Mouse (Mus musculus): Measurements from ENCODE around the gene Manba. TPM values are rescaled to one million over a fixed set of nuclear protein-coding genes. Genes with fewer than 3 reads are reported as not detected.

Gene Manba
- 3.9 TPM in 2 replicates for polyA plus RNA-seq (2014; fragmentation: Nextera tagmentation; extraction: Ambion mirVana)

GRCm38 (mm10) chr3:135485128-135485899, at the start of gene Manba:
TSS of gene Manba (plus strand) at chr3:135485611.
- peak within 1 kb of the TSS; percentile 88 for H3K4me2 ChIP-seq (ENCODE audit: low read depth, low read length)
- peak; percentile 66 for DNase-seq (ENCODE audit: low spot score)
- no peaks in the 10 kb centered on the region for H3K4me1 ChIP-seq (ENCODE audit: control insufficient read depth, insufficient read depth, low read length)
- H3K27me3 ChIP-seq (ENCODE audit: control insufficient read depth, insufficient read depth, low read length) = no peaks in the 10 kb centered on the region
- peak; percentile 88 for ATAC-seq (replicated peaks; ENCODE audit: insufficient number of reproducible peaks, low FRiP score, low TSS enrichment, low read depth)
- 2% methylated on average over 48 of the region's 48 CpGs for WGBS
- H3K36me3 ChIP-seq (replicated peaks; ENCODE audit: control insufficient read depth, insufficient read depth, low read depth, low read length) = no peaks in the 10 kb centered on the region
- H3K27ac ChIP-seq (replicated peaks; ENCODE audit: low read depth, low read length) = no peak within 1 kb of the TSS
- no peaks in the 10 kb centered on the region for H3K9me3 ChIP-seq (replicated peaks; ENCODE audit: control insufficient read depth, low read length)
- H3K4me3 ChIP-seq (ENCODE audit: low read depth, low read length) = peak within 1 kb of the TSS; percentile 50
- H3K9ac ChIP-seq (replicated peaks; ENCODE audit: low read length) = peak within 1 kb of the TSS; percentile 41

DNA sequence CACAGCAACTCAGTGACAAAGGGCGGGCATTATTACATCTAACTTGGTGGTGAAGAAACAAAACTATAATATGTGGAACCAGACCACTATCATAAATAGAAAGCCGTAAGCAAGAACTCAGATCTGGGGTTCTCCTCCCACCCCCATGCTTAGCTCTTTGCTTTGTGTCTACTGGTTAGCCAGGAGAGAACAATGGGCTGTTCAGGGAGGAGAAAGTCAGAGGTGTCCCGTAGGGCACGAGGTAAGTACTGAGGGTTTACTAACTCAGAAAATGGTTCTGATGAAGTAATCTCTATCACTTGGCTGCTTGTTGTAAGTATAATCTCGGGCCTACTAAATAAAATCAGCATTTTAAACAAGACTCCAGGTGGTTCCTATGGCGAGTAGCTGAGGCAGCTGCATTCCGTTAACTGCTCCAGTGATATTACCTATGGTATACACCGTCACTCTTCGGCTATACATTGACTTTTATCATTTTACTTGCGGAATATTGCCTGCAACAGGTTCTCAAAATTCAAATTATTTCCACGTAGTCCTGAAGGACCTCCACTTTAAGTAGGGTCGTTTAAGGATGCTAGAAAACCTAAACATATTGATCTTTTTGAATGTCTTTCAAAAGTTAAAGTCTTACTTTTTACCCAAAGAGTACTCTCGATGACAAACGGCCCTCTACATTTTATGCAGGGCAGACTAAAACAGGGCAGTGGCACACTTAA, 48.4 kb upstream of the Manba start:
- H3K27me3 ChIP-seq (ENCODE audit: control insufficient read depth, insufficient read depth, low read length) = no peaks in the 10 kb centered on the region
- no peaks in the 10 kb centered on the region for H3K4me1 ChIP-seq (ENCODE audit: control insufficient read depth, insufficient read depth, low read length)
- no peaks in the 10 kb centered on the region for H3K9me3 ChIP-seq (replicated peaks; ENCODE audit: control insufficient read depth, low read length)
- WGBS = 40% methylated on average over 14 of the region's 14 CpGs
- no peaks in the 10 kb centered on the region for H3K36me3 ChIP-seq (replicated peaks; ENCODE audit: control insufficient read depth, insufficient read depth, low read depth, low read length)
- ATAC-seq (replicated peaks; ENCODE audit: insufficient number of reproducible peaks, low FRiP score, low TSS enrichment, low read depth) (no peak), DNase-seq (ENCODE audit: low spot score) (no peak)
- peak overlapping the region; percentile 80 for H3K4me3 ChIP-seq (ENCODE audit: low read depth, low read length)
- peak overlapping the region; percentile 36 for H3K4me2 ChIP-seq (ENCODE audit: low read depth, low read length)
- H3K27ac ChIP-seq (replicated peaks; ENCODE audit: low read depth, low read length) = peak overlapping the region; percentile 29; the same call in 1 of the 2 replicates
- peak overlapping the region; percentile 61 for H3K9ac ChIP-seq (replicated peaks; ENCODE audit: low read length)

DNA sequence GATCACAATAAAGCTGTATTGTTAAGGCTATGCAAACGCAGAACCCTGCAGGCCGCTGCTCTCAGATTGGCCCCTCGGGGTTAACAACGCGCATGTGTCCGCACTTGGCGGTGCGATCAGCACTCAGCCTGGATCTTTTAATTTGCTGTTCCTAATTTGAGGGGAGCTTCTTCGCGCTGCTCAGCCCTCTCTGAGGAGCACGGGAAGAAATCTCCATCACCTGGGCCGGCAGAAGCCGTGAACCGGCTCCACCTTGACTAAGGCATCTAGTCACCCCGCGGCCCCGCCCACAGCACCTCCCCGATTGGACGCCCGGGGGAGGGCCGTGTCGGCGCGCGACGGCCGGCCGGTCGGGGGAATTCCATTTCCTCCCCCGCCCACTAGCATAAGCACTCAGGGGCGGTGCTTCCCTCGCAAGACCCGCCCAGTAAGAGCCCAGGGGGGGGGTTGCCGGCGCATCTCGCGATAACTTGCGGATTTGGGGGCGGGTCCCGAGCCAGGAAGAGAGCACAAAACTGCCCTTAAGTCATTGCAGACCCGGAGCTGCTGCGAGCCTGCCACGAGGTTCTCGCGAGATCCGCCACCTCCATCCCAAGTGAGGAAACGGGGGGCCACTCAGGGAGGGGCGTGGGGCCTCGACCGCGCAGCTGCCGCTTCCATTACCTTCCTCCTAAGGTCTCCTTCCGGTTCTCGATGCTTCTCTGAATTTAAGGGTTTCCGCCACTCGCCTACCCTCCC, 47.5 kb upstream of the Manba start, which contains the start of gene Ube2d3:
Gene Ube2d3, plus strand, starts transcription at position 392 of the 738 bp plus-strand sequence.
- Histone ChIP-seq H3K9me3 (replicated peaks; ENCODE audit: control insufficient read depth, low read length) (no peaks in the 10 kb centered on the region), H3K27ac (replicated peaks; ENCODE audit: low read depth, low read length) (peak within 1 kb of the TSS; percentile 99), H3K4me2 (ENCODE audit: low read depth, low read length) (peak within 1 kb of the TSS; percentile 46), H3K4me1 (ENCODE audit: control insufficient read depth, insufficient read depth, low read length) (no peaks in the 10 kb centered on the region), H3K4me3 (ENCODE audit: low read depth, low read length) (peak within 1 kb of the TSS; percentile 80), H3K9ac (replicated peaks; ENCODE audit: low read length) (peak within 1 kb of the TSS; percentile 93), H3K27me3 (ENCODE audit: control insufficient read depth, insufficient read depth, low read length) (no peaks in the 10 kb centered on the region), H3K36me3 (replicated peaks; ENCODE audit: control insufficient read depth, insufficient read depth, low read depth, low read length) (no peaks in the 10 kb centered on the region)
- ATAC-seq (replicated peaks; ENCODE audit: insufficient number of reproducible peaks, low FRiP score, low TSS enrichment, low read depth) (peak; percentile 93), DNase-seq (ENCODE audit: low spot score) (peak; percentile 98)
- under 1% methylated on average over 55 of the region's 56 CpGs for WGBS

DNA sequence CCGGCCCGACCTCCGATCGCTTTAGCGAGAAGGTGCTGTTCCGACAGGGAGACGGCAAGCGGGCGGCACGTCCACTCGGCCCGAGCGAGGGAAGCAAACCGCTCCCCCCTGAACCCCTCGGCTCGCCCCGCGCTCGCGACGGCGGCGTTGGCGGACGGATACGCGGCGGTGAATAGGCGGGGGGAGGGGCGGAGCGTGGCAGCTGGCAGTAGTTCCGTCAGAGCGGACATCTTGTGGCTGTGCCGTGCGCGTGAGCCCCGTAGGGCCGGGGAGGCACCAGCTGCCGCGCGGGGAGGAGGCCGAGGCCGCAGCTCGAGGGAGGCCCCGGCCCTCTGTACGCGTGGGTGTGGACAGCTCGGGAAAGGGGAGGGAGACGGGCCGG, 46.9 kb upstream of the Manba start:
- H3K4me2 ChIP-seq (ENCODE audit: low read depth, low read length) = peak overlapping the region; percentile 28
- H3K4me3 ChIP-seq (ENCODE audit: low read depth, low read length) = peak overlapping the region; percentile 80
- 1% methylated on average over 39 of the region's 50 CpGs for WGBS
- H3K9me3 ChIP-seq (replicated peaks; ENCODE audit: control insufficient read depth, low read length) = no peaks in the 10 kb centered on the region
- DNase-seq (ENCODE audit: low spot score) = peak; percentile 90
- H3K36me3 ChIP-seq (replicated peaks; ENCODE audit: control insufficient read depth, insufficient read depth, low read depth, low read length) = no peaks in the 10 kb centered on the region
- H3K9ac ChIP-seq (replicated peaks; ENCODE audit: low read length) = peak overlapping the region; percentile 93
- no peaks in the 10 kb centered on the region for H3K4me1 ChIP-seq (ENCODE audit: control insufficient read depth, insufficient read depth, low read length)
- H3K27ac ChIP-seq (replicated peaks; ENCODE audit: low read depth, low read length) = peak overlapping the region; percentile 99
- no peaks in the 10 kb centered on the region for H3K27me3 ChIP-seq (ENCODE audit: control insufficient read depth, insufficient read depth, low read length)
- ATAC-seq (replicated peaks; ENCODE audit: insufficient number of reproducible peaks, low FRiP score, low TSS enrichment, low read depth) = peak; percentile 87

- WGBS = under 1% methylated on average over 45 of the region's 76 CpGs
- Histone ChIP-seq H3K4me1 (ENCODE audit: control insufficient read depth, insufficient read depth, low read length) (no peaks in the 10 kb centered on the region), H3K36me3 (replicated peaks; ENCODE audit: control insufficient read depth, insufficient read depth, low read depth, low read length) (no peaks in the 10 kb centered on the region), H3K9ac (replicated peaks; ENCODE audit: low read length) (peak overlapping the region; percentile 93), H3K27me3 (ENCODE audit: control insufficient read depth, insufficient read depth, low read length) (no peaks in the 10 kb centered on the region), H3K4me2 (ENCODE audit: low read depth, low read length) (peak overlapping the region; percentile 46), H3K9me3 (replicated peaks; ENCODE audit: control insufficient read depth, low read length) (no peaks in the 10 kb centered on the region), H3K27ac (replicated peaks; ENCODE audit: low read depth, low read length) (peak overlapping the region; percentile 99), H3K4me3 (ENCODE audit: low read depth, low read length) (peak overlapping the region; percentile 80)
- ATAC-seq (replicated peaks; ENCODE audit: insufficient number of reproducible peaks, low FRiP score, low TSS enrichment, low read depth) = peak; percentile 66
- DNase-seq (ENCODE audit: low spot score) = peak; percentile 78
Observed at GRCm38 (mm10) chr3:135438913-135439531, 46.4 kb upstream of the Manba start.

- Histone ChIP-seq H3K4me1 (ENCODE audit: control insufficient read depth, insufficient read depth, low read length) (no peaks in the 10 kb centered on the region), H3K9me3 (replicated peaks; ENCODE audit: control insufficient read depth, low read length) (no peaks in the 10 kb centered on the region), H3K4me3 (ENCODE audit: low read depth, low read length) (peak overlapping the region; percentile 80), H3K36me3 (replicated peaks; ENCODE audit: control insufficient read depth, insufficient read depth, low read depth, low read length) (no peaks in the 10 kb centered on the region), H3K27ac (replicated peaks; ENCODE audit: low read depth, low read length) (peak overlapping the region; percentile 99), H3K9ac (replicated peaks; ENCODE audit: low read length) (peak overlapping the region; percentile 93), H3K27me3 (ENCODE audit: control insufficient read depth, insufficient read depth, low read length) (no peaks in the 10 kb centered on the region), H3K4me2 (ENCODE audit: low read depth, low read length) (peak overlapping the region; percentile 46)
- WGBS = 5% methylated on average over 15 of the region's 15 CpGs
- DNase-seq (ENCODE audit: low spot score) (no peak), ATAC-seq (replicated peaks; ENCODE audit: insufficient number of reproducible peaks, low FRiP score, low TSS enrichment, low read depth) (no peak)
Observed at GRCm38 (mm10) chr3:135439651-135440050, 45.8 kb upstream of the Manba start.

DNA sequence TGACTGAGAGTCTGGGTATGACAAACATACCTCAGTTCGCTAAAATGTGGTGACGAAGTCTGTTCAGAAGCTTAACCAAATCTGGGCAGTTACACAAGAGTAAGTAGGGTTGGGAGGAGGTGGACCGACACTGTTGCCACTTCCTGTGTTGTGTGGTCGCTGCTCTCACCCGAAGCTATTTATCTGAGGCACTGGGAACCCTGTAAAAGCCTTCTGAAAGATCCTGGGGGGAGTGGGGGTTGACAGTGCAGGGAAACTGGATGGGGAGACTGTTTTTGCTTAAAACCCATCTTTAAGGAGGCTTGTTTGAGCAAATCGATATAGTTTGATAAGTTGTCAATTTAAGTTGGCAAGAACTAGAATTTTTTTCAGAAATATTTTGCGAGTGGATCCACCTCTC, 45.2 kb upstream of the Manba start:
- Histone ChIP-seq H3K27me3 (ENCODE audit: control insufficient read depth, insufficient read depth, low read length) (no peaks in the 10 kb centered on the region), H3K4me2 (ENCODE audit: low read depth, low read length) (peak overlapping the region; percentile 46), H3K4me3 (ENCODE audit: low read depth, low read length) (peak overlapping the region; percentile 80), H3K9ac (replicated peaks; ENCODE audit: low read length) (peak overlapping the region; percentile 93), H3K36me3 (replicated peaks; ENCODE audit: control insufficient read depth, insufficient read depth, low read depth, low read length) (no peaks in the 10 kb centered on the region), H3K27ac (replicated peaks; ENCODE audit: low read depth, low read length) (no peak overlapping the region), H3K4me1 (ENCODE audit: control insufficient read depth, insufficient read depth, low read length) (no peaks in the 10 kb centered on the region), H3K9me3 (replicated peaks; ENCODE audit: control insufficient read depth, low read length) (no peaks in the 10 kb centered on the region)
- no peak for ATAC-seq (replicated peaks; ENCODE audit: insufficient number of reproducible peaks, low FRiP score, low TSS enrichment, low read depth)
- 24% methylated on average over 7 of the region's 7 CpGs for WGBS
- DNase-seq (ENCODE audit: low spot score) = peak; percentile 18

All from embryonic facial prominence, embryonic 11.5 days (tissue).